Mouse (Mus musculus) CD4-positive, CD25-positive, alpha-beta regulatory T cell (primary cell): Measurements from ENCODE around the gene Lyz1. TPM values are rescaled to one million over a fixed set of nuclear protein-coding genes. Genes with fewer than 3 reads are reported as not detected.

Source experiments
- polyA plus RNA-seq: library from polyadenylated mRNA; unstranded; fragments of 100-300 nt; shearing (Covaris generic); gene quantifications from one replicate; pipeline ENCODE4 v1.2.1, GENCODE M21; 2017

Lyz1 gene
- 0.18 TPM for polyA plus RNA-seq

GRCm38 (mm10) chr10:117292671-117293070, at the start of gene Lyz1:
Gene Lyz1, minus strand, starts transcription at chr10:117292868.

GRCm38 (mm10) chr10:117282049-117282448, 10.6 kb downstream of the Lyz1 start, which contains the start of gene Lyz2:
Gene Lyz2, minus strand, starts transcription at chr10:117282321.

GRCm38 (mm10) chr10:117238603-117239002, 54.1 kb downstream of the Lyz1 start, which contains the start of gene 9530003J23Rik:
Gene 9530003J23Rik, minus strand, starts transcription at chr10:117238703.

Other genes with a start within 250 kb of the Lyz1 start
- not detected for gene Lrrc10, start 247.5 kb downstream of the Lyz1 start, polyA plus RNA-seq
- 202 TPM for gene Cct2, start 229.1 kb downstream of the Lyz1 start, polyA plus RNA-seq
- gene Frs2, start 144.3 kb downstream of the Lyz1 start, polyA plus RNA-seq = 21.6 TPM
- 57.5 TPM for gene Yeats4, start 68.4 kb downstream of the Lyz1 start, polyA plus RNA-seq
- not detected for gene 9530003J23Rik, start 54.2 kb downstream of the Lyz1 start, polyA plus RNA-seq
- 17.3 TPM for gene Lyz2, start 10.5 kb downstream of the Lyz1 start, polyA plus RNA-seq
- 122 TPM for gene Cpsf6, start 87.1 kb upstream of the Lyz1 start, polyA plus RNA-seq